Mouse (Mus musculus) left cerebral cortex, postnatal 4 days (tissue): Measurements from ENCODE around the gene Mc3r. TPM values are rescaled to one million over a fixed set of nuclear protein-coding genes. Genes with fewer than 3 reads are reported as not detected.

Experiments
- DNase-seq: peaks from one replicate; pipeline ENCODE4 v3.0.0-alpha.2; 2022
- intact Hi-C: fragments of 180-260 bp; cut with DNase I; formaldehyde crosslinking; loops from one replicate; pipeline ENCODE4 v1.15.1; 2025
- total RNA-seq, 2 experiments: library from RNA; stranded (reverse); gene quantifications; 2 replicates each; pipeline ENCODE4 v1.2.3; 2021

The Mc3r gene
- total RNA-seq, 2 experiments from 2014 or later: 0.18 TPM

GRCm38 (mm10) chr2:172291755-172292524 lies 43.6 kb downstream of the Mc3r start:
- no peak for DNase-seq
- intact Hi-C loops: no loop called here

GRCm38 (mm10) chr2:172292525-172293405 lies 44.5 kb downstream of the Mc3r start:
- no peak for DNase-seq
- intact Hi-C loops: no loop called here

GRCm38 (mm10) chr2:172298083-172298482 lies 49.8 kb downstream of the Mc3r start:
- no peak for DNase-seq
- intact Hi-C loops: no loop called here

- intact Hi-C loops: no loop called here
- DNase-seq: no peak
Measured at GRCm38 (mm10) chr2:172298542-172298941, 50.2 kb downstream of the Mc3r start.

GRCm38 (mm10) chr2:172299126-172299921 lies 51.0 kb downstream of the Mc3r start:
- no peak for DNase-seq
- intact Hi-C loops: no loop called here

Other genes with a start within 250 kb of the Mc3r start
- gene Cbln4, start 205.0 kb upstream of the Mc3r start, total RNA-seq: 10 to 100 TPM in 1 of 2 experiments, 1 to 10 TPM in 1; 7.8 to 12.3 TPM
- gene Fam210b, start 97.1 kb downstream of the Mc3r start, total RNA-seq: 10 to 100 TPM; 20.7 to 22.8 TPM
- gene Aurka, start 122.0 kb downstream of the Mc3r start, total RNA-seq: 1 to 10 TPM; 4.7 to 6.8 TPM
- gene Cstf1, start 122.2 kb downstream of the Mc3r start, total RNA-seq: 10 to 100 TPM; 26.5 to 29.8 TPM
- gene Cass4, start 145.3 kb downstream of the Mc3r start, total RNA-seq: under 1 TPM; 0.16 to 0.24 TPM
- 10 to 100 TPM; 62.8 to 63.8 TPM for gene Rtf2, start 192.1 kb downstream of the Mc3r start, total RNA-seq
- not detected for gene Gcnt7, start 210.1 kb downstream of the Mc3r start, total RNA-seq
- under 1 TPM in 1 of 2 experiments, not detected in 1; 0.91 TPM for gene Fam209, start 224.0 kb downstream of the Mc3r start, total RNA-seq